Mouse (Mus musculus) urinary bladder, postnatal 25 days (tissue): Measurements from ENCODE around the gene Cel.

Experiments used
- DNase-seq: peaks from one replicate; pipeline ENCODE4 v3.0.0; 2022; ENCODE audit warnings: low spot score

Gene Cel

DNA sequence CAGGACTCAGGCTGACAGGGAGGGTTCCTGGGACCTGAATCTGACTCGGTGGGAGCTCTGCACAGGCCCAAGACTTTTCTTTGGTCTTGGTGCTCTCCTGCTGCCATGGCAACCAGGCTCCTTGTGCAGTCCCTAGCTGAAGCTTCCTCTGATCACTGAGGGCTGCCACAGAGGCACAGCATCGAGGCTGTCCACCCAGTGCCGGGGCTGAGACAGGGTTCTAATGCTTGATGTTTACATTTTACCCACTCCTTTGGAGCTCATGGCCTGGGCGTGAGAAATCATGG, 25.6 kb downstream of the Cel start:
- no peak for DNase-seq

DNA sequence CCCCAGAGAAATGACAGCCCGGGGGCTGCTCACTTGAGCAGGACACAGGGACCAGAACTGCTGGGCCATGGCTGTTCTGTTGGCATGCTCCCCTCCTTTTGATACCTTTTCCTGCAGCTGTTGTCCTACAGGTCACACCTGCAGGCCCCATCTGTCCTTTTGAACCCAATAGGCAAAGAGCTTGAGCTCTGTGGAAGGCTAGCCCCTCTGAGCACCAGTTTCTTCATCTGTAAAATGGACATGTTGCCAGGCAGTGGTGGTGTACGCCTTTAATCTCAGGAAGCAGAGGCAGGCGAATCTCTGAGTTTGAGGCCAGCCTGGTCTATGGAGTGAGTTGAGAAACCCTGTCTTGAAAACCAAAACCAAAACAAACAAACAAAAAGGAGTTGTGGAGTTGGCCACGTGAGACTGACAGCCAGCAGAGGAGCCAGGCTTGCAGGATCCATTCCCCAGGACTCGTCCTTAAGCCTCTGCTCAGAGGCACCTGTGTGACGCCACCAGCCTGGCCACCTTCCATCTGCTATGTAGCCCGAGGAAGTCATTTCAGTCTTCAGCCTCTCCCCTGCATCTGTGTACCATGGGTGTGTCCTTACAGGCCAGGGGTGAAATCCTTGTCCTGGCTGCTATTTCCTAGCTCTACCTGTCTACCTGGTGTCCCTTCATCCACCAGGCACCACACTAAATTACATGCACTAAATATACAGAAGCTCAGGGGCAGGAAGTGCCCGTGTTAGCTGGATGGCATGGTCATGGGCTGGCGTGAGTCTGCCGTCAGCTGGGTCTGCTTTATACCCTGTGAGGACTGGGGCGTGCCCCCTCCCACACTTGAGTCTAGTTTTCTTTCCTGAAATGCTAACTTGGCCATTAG, 26.2 kb downstream of the Cel start:
- DNase-seq: no peak

DNA sequence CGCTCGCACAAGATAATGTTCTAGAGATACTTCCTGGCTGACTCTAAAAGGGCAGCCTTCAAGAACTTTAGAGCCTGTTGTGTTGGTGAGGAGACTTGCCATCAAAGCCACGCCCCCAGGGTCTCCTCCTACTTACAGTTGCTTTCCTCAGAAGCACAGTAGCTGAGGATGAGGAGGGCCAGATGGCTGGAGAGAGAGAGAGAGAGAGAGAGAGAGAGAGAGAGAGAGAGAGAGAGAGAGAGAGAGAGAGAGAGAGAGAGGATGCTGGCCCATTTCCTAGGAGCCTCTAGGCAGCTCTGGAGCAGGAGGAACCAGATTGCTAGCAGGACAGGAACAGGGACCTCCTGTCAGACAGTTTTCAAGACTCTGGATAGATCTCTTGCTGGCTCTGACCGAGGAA, 27.0 kb downstream of the Cel start:
- no peak for DNase-seq

DNA sequence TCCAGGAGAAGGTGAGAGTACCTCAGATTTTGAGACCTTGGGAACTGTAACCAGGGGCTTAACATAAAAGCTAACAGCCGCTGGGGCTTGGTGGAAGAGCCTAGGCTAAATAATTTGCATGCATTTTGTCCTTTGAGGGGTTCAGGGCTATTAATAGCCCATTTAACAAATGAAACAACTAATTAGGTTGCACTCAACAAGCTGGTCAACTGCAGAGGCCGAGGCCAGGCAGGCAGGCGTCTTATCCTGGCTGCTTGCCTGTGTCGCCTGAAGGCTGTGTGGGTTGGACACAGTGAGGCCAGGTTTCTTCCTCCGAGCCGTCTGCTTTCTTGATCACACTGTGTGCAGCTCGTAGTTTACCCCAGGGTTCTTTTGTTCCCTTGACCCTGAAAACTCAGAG, 27.6 kb downstream of the Cel start:
- no peak for DNase-seq

DNA sequence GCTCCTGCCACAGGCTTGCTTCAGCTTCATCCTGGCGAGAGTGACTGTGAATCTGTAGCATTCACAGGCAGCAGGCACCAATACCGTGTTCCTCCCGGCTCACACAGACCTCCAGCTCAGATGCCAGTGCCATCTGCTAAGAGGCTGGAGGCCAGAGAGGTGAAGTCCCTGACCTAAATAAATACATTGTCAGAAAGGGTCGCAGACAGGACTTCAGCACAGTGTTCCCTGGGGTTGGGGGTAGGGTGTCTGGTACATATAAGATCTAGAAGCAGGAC, 28.0 kb downstream of the Cel start:
- DNase-seq: no peak

DNA sequence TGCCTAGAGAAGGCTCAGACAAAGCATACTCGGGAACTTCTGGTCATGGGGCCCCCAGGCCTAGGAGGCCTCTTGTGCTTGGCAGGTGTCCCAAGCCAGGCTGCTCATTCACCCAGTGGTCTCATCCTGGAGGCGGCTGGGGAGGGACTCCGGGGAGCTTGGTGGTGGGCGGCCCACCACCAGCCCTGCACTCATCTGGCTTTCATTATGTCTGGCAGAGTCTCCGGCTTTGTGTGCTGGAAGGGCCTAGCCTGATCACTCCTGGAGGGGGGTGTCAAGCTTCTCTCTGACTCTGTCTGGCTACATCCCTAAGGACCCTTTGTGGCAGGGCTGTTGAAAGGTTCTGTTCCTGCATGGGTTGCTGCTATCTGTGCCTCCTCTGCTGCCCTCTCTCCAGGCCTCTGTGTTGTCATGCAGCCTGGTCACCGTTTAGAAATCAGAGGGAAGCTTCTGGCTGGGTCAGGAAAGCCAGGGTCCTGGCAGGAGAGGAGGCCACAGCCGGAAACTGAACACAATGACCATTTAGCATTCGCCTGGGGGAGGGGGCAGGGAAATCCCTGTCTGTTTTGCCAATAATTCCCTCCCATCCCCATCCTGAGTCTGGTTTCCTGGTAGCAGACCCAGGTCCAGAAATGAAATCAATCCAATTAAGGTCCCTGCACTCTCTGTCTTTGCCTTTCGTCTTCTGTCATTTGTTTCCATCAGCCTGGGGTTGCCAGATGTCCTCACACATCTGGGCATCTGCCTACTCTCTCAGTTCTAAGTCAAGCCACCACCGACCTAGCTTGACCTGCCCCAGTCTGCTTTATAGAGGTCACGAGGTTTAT, 28.6 kb downstream of the Cel start:
- DNase-seq: no peak

DNA sequence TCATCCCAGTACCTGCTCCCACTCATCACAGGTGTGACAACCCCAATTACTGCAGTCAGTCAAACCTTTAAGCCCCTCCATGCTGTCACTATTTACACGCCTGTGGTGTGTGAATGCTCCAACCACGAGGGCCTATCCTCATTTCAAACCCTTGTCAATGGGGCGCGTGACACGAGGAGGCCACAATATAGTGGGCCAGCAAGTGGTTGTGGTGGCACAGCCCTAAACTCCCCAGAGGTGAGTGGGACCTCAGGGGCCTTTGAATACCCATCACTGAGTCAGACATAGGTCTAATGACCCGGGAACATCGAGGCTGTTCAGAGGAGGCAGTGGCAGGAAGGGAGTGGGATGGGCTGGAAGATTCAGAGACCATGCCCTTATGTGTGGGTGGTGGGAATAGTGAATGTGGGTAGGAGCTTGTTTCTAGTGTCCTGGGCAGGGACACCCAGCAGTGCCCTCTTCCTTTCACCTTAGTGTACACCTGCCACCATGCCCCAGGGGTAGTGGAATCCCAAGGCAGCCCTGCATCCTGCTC, 29.2 kb downstream of the Cel start:
- DNase-seq: no peak

DNA sequence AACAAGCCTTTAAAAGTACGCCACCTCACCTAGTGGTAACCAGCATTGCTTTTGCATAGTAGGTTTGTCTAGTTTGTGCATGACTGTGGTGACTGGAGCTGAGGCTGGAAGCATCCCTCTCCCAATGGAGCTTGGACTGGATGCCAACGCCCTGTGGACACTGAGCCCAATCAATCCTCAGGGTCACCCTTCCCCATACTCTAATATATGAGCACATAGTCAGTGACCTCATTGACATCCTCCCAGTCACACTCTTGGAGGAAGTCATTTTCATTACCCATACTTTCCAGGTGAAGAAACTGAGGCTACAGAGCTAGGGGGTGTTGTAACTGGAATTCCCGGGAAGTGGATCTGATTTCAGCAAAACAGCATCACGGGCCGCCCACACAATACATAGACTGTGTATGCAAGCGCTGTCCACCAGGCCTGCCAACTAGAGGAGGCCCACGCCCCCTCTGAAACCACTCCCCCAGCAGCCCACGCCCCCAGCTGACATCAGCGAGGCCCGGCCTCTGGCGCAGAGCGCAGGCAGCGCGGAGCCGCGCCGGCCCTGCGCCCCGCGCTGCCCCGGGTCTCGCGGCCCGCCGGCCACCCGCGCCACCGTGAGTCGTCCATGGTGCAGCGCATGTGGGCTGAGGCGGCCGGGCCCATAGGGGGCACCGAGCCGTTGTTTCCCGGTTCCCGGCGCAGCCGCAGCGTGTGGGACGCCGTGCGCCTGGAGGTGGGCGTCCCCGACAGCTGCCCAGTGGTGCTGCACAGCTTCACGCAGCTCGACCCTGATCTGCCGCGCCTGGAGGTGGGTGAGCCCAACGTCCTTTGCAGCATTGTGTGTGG, 30.0 kb downstream of the Cel start:
- DNase-seq: peak; percentile 84

DNA sequence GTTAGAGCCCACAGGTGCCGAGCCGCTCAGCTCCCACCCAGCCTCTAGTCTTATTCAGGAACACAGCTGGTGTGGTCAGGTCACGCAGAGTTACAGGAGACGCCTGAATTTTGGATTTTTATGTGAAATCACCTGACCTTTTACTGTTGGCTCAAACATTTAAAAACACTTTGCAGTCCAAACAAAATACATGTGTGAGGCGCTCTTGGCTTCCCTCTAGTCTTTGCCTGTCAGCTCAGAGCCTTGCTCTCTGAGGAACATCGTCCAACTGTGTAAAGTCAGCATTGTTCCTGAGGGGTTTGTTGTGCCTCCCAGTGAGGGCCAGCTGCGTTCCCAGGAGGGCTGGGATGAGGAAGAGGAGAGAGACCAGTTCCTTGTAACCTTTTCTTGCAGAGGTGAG, 32.9 kb downstream of the Cel start:
- DNase-seq: no peak

DNA sequence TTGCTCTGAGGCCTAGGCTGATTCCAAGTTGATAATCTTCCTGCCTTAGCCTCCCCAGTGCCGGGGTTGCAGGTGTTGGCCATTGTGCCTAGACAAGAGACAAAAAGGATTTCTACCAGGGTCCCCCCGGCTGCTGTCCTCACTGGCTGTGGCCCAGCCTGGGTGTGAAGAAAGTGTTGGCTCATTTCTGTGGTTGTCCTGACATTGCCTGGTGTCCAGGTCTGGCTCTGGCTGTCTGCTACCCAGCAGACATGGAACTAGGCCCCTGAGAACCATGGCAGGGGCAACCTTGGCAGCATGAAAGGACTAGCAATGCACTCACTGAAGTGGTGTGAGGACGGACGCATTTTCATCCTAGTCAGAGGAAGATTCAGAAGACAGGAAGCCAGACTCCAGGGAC, 33.3 kb downstream of the Cel start:
- DNase-seq: no peak

DNA sequence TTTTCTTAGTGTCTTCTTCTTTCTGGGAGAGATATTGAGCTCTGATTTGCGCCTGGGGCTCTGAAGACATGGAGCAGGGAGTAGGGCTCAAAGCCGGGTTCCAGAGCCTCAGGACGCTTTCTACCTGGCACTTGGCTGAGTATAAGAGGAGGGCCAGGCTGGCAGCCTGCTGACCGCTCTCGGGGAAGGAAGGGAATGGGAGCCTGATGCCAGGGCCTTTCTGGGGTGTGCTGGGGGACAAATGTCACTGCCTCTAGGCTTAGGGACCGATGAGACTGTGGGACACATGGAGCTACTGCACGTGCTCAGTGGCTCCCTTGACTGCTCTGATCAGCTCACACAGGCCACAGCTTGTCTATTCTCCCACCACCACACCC, 34.9 kb downstream of the Cel start:
- DNase-seq: no peak

DNA sequence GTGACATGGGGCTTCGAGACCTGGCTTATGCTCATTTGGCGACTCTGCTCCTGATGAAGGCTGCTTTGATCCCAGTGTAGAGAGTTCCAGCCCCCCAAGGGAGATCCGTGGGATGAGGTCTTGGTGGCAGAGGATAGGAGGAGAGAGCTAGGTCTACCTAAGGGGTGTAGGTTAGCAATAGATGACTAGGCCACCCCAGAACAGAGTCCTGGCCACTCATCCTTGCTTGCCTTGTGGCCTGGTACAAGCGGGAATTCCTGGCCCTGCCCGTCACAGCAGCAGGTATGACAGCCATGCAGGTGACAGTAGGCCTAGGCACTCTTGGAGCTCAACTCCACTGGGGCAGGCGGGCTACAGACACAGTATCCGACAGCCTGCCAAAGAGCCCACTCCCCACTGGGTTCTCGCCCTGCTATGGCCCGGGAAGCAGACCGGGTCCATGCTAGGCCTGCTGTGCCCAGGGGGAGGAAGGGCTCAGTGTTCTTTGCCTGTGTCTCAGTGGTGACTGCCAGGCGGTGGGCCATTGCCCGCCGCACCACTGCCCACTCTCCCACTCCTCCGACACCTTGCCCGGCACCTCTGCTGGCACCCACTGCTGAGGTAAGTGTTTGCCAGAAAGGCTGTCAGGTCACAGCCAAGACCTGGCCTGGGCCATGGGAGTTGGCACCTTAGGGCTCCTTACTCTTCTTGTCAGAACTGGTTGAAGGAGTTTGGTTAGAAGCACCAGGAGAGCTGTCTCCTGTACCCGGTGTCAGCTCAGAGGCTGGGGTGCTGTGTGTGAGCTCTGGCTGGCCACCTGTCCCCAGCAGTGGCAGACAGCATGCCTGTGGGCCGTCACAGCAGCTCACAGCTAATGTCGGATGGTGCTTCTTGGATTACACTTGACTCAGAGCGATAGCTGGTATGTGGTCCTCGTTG, 35.5 kb downstream of the Cel start:
- no peak for DNase-seq

DNA sequence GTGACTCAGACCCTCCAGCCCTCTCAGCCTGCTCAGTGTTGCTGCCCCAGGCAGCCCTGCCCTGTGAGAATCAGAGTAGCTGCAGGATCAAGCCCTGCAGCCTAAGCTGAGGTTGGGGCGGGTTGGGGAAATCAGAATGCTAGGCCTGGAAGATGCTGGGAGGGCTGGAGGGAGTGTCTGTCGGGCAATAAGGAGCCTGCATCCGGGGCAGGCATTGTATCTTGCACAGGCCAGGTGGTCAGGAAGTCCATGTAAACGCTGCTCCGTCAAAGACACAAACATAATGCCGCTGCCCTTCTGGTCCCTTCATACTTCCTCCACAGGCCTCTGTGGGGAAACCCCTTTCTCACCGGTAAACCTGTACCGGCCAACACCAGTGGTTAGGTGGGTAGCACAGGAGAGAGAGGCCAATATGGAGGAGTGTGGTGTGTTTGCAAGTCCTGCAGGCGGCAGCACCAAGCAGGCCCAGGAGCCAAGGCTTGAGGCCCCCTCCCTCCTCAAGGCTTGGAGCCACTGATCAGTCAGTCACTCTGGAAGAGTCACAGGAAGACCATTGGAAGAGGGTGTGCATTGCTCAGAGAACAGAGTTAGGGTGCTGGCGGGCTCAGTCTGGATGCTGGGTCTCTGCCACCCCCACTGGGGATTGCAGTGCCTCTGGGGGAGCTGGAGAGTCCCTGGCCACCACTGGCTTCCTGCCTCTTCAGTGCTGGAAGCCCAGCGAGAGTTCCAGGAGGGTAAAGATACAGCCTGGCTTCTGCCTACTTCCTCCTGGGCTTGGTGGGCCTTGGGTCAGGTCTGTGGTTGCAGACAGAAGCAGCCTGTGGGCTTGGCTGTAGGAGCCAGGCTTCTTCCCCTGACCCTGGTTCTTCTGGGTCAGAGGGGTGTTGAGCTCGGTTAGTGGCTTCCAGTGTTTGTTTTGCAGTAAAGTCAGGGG, 37.0 kb downstream of the Cel start:
- no peak for DNase-seq

DNA sequence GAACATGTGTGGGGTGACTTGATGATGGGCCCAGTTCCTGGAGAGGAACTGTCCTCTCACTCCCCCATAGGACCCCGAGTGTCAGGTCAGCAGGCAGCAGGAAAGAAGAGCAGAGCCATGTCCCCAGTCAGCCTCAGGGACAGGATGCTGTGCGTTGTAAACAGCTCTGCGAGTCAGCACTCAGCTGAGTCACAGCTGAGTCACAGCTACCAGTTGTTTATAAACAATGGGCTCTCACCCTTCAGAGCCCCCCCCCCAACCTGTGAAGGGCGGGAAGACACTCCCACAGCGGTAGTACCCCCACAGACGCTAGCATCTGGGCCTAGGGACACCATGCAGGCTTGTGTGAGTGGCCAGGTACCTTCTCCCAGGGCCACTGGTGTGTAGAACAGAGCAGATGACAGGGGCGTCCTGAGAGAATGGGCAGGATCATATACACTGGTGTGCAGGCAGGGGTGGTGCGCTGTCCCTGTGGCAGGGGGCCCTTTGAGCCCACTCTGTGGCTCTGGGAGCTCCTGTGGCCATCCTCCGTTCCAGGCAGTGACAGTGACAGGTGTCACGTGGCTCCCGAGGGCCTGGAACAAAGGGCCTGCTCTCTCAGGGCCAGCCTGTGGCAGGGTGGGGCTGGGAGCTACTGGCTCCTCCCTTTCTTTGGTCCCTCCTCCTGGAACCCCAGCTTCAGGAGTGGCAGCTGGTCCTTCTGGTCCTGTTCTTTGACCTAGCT, 37.8 kb downstream of the Cel start:
- DNase-seq: peak; percentile 56

DNA sequence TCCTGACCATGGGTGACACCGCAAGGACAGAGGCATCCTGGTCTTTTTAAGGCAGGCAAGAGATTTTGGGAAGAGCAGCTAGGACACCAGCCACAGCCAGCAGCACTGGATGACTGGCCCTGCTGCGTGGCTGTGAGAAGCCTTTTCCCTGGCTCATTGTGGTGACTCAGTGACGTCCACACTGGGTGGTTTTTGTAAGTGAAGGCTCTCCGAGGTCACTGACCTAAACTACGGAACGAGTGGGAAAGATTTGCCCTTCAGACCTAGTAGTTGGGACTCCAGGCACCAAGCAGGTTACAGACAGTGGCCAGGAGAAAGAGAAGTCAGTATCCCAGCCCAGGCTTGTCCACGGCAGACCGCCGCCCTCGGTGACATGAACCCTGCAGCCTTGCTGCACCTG, 38.8 kb downstream of the Cel start:
- no peak for DNase-seq

DNA sequence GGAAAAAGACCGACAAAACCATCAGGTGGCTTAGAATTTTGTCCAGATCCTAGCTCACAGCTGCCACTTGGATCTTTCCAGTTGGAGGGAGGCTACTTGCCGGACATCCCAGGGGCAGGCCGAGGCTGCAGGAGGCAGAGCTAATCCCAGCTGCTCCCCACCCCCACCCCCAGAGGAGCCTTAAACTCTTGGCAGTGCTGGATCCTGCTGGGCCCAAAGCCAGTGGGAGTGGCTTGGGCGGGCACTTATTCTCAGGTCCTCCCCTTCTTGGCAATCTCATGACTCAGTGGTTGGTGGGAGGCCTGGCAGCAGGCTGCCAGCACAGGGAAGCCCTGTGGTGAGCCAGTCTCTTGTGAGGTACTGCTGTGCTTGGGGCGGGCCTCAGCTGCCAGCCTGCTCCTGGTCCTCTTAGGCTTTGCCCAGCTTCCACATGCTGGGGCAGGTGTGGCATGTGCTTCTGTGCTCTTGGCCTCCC, 39.5 kb downstream of the Cel start:
- DNase-seq: peak; percentile 70

DNA sequence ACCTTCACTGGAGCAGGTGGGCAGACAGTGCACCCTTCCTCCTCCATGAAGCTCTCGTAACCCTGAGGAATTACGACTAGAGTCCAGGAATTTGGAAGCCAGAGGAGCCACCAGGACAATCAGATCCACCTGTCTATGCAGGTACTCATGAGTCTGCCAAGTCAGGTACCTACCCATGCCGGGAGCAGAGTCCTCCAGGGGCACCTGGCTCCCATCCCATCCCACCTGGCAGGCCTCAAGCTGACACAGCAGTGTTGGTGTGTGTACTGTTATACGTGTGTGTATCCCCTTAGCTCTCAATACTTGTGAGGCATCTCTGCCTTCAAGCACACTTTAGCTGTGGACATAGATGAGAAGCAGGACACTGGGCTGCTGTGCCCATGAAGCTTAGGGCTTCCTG, 41.0 kb downstream of the Cel start:
- DNase-seq: no peak

DNA sequence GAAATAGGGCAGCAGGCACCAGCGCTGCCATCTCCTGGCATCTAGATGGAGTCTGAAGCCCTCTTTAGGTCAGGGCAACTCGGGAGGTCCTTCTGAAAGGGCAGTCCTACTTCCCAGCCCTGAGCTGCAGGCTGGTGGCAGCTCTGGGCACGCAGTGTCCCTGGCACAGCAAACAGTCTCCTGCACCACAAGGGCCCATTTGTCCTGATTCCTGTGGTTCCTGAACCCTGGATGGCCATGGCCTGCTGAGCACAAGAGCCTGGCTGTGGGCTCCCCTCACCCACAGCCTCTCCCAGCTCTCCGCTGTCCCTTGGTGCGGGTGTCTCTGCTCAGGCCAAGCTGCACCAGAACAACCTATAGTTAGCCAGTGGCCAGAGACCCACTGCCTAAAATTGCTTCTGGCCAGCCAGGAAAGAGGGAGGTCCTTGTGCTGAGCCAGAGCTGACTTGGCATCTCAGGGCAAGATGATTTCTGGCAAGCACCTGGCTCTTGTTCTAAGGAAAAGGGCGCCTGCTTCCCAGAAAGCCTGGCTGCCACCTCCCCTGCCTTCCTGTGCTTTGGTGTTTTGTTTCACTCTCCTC, 41.5 kb downstream of the Cel start:
- no peak for DNase-seq

DNA sequence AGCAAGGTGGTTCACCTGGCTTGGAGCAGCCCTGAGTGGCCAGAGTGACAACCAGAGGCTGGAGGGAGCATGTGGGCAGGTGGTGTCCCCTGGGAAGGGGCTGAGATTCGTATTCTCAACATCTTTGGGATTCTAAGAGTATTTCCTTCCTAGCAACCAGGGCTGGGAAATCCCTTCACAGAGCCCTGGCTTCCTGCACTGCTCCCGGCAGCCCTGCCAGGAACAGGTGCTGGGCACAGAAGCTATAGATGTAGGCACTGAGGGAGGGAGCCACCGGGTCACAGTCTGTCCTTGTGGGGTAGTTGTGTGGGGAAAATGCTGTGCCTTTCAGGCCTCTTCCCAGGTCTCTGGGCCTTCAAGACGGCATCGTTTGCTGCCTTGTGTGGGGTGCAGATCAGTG, 42.6 kb downstream of the Cel start:
- DNase-seq: no peak
